In the genomic region with DNA sequence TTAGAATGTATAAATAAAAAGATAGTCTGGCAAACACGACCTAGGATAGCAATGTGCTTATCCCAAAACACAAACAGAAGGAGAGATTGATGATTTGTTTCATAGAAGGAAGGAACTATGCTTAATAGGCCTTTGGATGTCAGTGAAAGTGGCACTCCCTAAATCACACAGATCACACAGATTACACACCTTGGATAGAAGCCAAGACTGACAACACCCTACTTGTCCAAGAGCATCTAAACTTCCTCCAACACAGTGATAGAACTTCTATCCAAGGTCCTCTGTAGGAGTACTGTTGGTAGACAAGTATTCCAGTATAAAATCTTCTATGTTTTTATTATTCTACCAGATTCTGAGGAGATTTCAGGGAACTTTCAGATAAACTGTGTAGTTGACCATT, we compare ENCODE assay signal across 17 mouse cellular contexts.
"Had no signal": no experiment of that assay in that cellular context is flagged by ENCODE, and none has a peak within 500 bp of the region (broad histone marks: within the 10 kb centered on the region; RNA-seq: fewer than 3 reads in every experiment).

No protein-coding gene starts in this region.

- H3K4me1 ChIP-seq: liver, embryonic 13.5 days; liver, embryonic 15.5 days; megakaryocyte, embryonic 14.5 days; midbrain, embryonic 13.5 days; midbrain, embryonic 15.5 days; neural tube, embryonic 12.5 days; stomach, embryonic 15.5 days had no signal

- H3K9ac ChIP-seq: liver, embryonic 13.5 days; liver, embryonic 15.5 days; liver, postnatal 0 days; midbrain, embryonic 13.5 days; midbrain, embryonic 15.5 days; neural tube, embryonic 12.5 days; stomach, embryonic 15.5 days had no signal

- H3K27ac ChIP-seq: liver, embryonic 13.5 days; liver, embryonic 15.5 days; macrophage; midbrain, embryonic 13.5 days; midbrain, embryonic 15.5 days; neural tube, embryonic 12.5 days; stomach, embryonic 15.5 days; stomach, postnatal 0 days had no signal

- H3K36me3 ChIP-seq: liver, embryonic 13.5 days; liver, embryonic 15.5 days; midbrain, embryonic 13.5 days; midbrain, embryonic 15.5 days; neural tube, embryonic 12.5 days; stomach, embryonic 15.5 days had no signal

- H3K4me3 ChIP-seq: liver, embryonic 13.5 days; liver, embryonic 15.5 days; megakaryocyte, embryonic 14.5 days; midbrain, embryonic 13.5 days; midbrain, embryonic 15.5 days; neural tube, embryonic 12.5 days; stomach, embryonic 15.5 days had no signal

- H3K9me3 ChIP-seq: liver, embryonic 13.5 days; liver, embryonic 15.5 days; megakaryocyte, embryonic 14.5 days; midbrain, embryonic 13.5 days; midbrain, embryonic 15.5 days; neural tube, embryonic 12.5 days; stomach, embryonic 15.5 days had no signal

- DNase-seq: liver; liver, embryonic 13.5 days; liver, postnatal 0 days; right cerebral cortex, postnatal 14 days; thymus, adult 2 months; thymus, postnatal 25 days; thymus, postnatal 4 days had no signal

- H3K4me2 ChIP-seq: liver, embryonic 11.5 days; liver, embryonic 13.5 days; liver, embryonic 15.5 days; midbrain, embryonic 11.5 days; midbrain, embryonic 13.5 days; midbrain, embryonic 15.5 days; neural tube, embryonic 12.5 days; stomach, embryonic 15.5 days had no signal

- H3K27me3 ChIP-seq: liver, embryonic 13.5 days; liver, embryonic 15.5 days; megakaryocyte, embryonic 14.5 days; midbrain, embryonic 13.5 days; midbrain, embryonic 15.5 days; neural tube, embryonic 12.5 days; stomach, embryonic 15.5 days had no signal

- ATAC-seq: liver, postnatal 0 days; midbrain, embryonic 13.5 days; midbrain, embryonic 15.5 days had no signal
